Mouse (Mus musculus) neural tube, embryonic 10.5 days (tissue): Measurements from ENCODE around the gene Pecr.
"Not testable (repeated sequence)": the region's sequence is repeated elsewhere in the genome, so short reads cannot be mapped to it uniquely, and the experiment has no call there.

Experiments used
- DNase-seq: peaks from one replicate; pipeline ENCODE4 v3.0.0-alpha.2; 2017; ENCODE audit warnings: low spot score; ENCODE audit errors: extremely low spot score

The Pecr gene

GRCm38 (mm10) chr1:72288527-72289150 lies 4.5 kb upstream of the Pecr start:
- no peak for DNase-seq

GRCm38 (mm10) chr1:72287893-72288292 lies 3.8 kb upstream of the Pecr start:
- no peak for DNase-seq

GRCm38 (mm10) chr1:72286904-72287303 lies 2.8 kb upstream of the Pecr start:
- peak; percentile 34 for DNase-seq

- DNase-seq = no peak
Observed at GRCm38 (mm10) chr1:72284539-72284938, 425 bp upstream of the Pecr start.

GRCm38 (mm10) chr1:72282604-72283003 lies 1.5 kb downstream of the Pecr start:
- no peak for DNase-seq

- DNase-seq = no peak
Observed at GRCm38 (mm10) chr1:72278085-72278484, 6.0 kb downstream of the Pecr start.

- DNase-seq = no peak
Observed at GRCm38 (mm10) chr1:72263099-72263498, 21.0 kb downstream of the Pecr start.

GRCm38 (mm10) chr1:72256381-72257256 lies 27.5 kb downstream of the Pecr start:
- no peak for DNase-seq

GRCm38 (mm10) chr1:72255854-72256175 lies 28.3 kb downstream of the Pecr start:
- DNase-seq = no peak

GRCm38 (mm10) chr1:72255062-72255853 lies 28.9 kb downstream of the Pecr start:
- peak; percentile 80 for DNase-seq

GRCm38 (mm10) chr1:72254545-72255061 lies 29.5 kb downstream of the Pecr start:
- peak; percentile 95 for DNase-seq

GRCm38 (mm10) chr1:72253881-72254491 lies 30.1 kb downstream of the Pecr start:
- DNase-seq = no peak

GRCm38 (mm10) chr1:72251806-72252205 lies 32.3 kb downstream of the Pecr start:
- DNase-seq = no peak

GRCm38 (mm10) chr1:72248226-72248737 lies 35.8 kb downstream of the Pecr start:
- not testable (repeated sequence) for DNase-seq

GRCm38 (mm10) chr1:72244317-72245036 lies 39.6 kb downstream of the Pecr start:
- peak; percentile 59 for DNase-seq

- peak; percentile 98 for DNase-seq
Observed at GRCm38 (mm10) chr1:72243656-72244316, 40.3 kb downstream of the Pecr start.

GRCm38 (mm10) chr1:72242581-72243143 lies 41.5 kb downstream of the Pecr start:
- no peak for DNase-seq

GRCm38 (mm10) chr1:72239113-72239512 lies 45.0 kb downstream of the Pecr start:
- DNase-seq = not testable (repeated sequence)

- DNase-seq = no peak
Observed at GRCm38 (mm10) chr1:72238016-72238580, 46.0 kb downstream of the Pecr start.
